Mouse (Mus musculus): ENCODE measurements at regions not wholly inside any gene's neighbourhood (a gene's known extent, or its start where the extent isn't known, plus 50 kb on each side); places are given as distances from the start of the nearest gene placed in this dataset.
A peak's percentile ranks its signal among the peaks of the same experiment; 100 is the strongest.
"Not testable (repeated sequence)": the region's sequence is repeated elsewhere in the genome, so short reads cannot be mapped to it uniquely, and the experiment has no call there.

DNA sequence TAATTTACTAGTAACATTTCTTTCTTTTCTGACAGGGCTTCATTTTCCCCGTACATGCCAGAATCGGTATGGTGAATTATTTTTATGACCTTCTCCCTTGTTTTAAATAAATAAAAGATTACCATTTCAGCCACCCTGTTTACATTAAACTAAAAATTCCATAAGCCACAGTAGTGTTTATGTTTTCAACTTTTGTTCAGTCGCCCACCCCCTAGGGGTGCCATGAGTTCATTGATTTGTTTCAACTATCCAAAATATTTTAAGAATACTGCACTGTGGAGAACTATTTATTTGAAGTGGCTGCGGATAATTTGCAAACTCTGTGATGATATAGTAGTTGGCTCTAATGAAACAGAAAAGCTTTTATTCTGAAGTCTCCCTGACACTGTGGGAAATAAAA lies 132.9 kb downstream of the Tfec start:
- no peak for DNase-seq (ENCODE audit: low spot score in 2 of 2)

DNA sequence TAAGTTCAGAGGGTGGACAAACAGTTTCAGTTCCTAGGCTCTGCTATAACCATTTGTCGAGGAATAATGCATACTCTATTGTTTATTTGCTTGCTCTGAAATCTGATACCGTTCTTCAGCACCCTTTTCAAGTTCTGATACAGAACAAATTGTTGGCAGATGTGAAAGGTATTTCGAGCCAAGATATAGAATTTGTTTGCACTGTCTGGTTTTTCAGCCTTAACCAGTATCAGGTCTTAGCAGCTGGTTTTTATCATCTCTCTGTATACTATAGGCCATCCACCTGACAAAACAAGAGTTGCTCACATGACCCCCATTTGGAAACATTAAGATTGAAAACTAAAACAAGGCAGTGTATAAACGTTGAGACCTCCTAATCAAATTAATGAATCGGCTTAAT lies 133.5 kb downstream of the Tfec start:
- no peak for DNase-seq (ENCODE audit: low spot score in 2 of 2)

DNA sequence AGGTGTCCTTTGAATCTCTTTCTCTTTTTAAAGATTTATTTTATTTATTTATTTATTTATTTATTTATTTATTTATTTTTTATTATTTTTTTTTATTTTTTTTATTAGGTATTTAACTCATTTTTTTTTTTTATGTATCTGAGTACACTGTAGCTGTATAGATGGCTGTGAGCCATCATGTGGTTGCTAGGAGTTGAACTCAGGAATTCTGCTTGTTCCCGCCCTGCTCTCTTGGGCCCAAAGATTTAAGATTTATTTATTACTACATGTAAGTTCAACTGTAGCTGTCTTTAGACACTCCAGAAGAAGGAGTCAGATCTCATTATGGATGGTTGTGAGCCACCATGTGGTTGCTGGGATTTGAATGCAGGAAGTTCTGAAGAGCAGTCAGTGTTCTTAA lies 143.2 kb downstream of the Tfec start:
- DNase-seq (ENCODE audit: low spot score in 2 of 2), result not testable (repeated sequence)

DNA sequence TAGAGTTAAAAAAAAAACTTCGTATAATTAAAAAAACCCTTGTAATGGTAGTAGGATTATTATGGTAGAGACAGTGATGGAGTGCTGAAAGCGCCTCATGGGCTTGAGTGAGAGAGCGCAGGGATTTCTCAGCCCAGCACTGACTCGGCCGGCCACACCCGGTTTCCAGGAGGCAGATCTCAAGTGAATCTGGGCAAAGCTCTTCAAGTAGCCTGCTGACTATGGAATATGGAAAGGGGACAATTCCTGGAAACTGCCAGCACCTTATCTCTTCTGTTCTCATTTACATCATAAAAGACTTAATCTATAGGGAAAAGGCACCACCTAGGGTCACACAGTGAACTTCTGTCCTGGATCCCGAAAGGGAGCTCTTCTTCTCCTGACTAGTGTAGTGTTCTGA lies 165.1 kb downstream of the Tfec start:
- DNase-seq (ENCODE audit: low spot score in 2 of 2), result no peak

DNA sequence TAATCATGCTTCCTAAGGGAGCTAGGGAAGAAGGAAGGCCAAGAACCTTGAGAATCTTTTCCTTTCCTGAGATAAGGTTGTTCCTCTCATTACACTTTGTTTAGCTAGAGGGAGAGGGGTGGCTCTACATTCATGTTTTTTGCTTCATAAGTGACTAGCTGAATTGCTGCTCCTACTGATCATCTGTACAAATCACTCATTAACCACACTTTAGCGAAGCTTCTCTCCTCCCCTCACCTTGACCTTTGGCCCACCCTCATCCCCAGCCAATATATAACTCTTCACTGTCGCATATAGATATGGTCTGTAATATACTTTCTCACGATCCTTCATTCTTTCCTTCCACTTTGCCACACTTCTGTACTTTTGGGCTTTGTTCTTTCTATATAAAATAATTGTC lies 166.1 kb downstream of the Tfec start:
- no peak for DNase-seq (ENCODE audit: low spot score in 2 of 2)

DNA sequence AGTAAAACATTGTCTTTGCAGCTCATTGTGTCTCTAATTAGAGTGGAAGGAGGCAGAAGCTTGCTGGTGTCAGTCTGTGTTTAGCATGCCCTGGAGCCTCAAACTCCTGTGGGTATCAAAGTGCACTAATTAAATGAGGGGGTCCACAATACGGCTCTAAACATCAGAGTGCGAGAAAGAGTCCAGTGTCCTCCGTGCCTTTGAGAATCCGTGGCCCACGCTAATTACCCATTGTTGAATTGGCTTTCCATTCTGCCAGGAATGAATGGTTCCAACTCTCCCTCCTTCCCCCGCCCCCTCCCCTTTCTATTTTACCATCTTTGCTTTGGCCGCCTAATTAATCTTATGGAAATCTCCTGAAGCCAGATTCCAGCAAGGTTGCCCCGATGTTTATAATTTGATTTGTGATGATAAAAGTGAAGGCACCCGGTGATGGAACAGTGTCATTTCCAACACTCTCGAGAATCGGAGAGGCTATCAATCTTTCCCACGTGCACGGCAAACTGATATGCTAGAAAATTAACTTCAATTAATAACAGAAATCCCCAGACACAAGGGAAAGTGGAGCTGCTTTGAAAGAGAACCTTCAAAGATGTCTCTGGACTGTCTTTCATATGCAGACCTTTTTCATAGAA lies 170.9 kb downstream of the Tfec start:
- DNase-seq (ENCODE audit: low spot score in 2 of 2), result no peak

DNA sequence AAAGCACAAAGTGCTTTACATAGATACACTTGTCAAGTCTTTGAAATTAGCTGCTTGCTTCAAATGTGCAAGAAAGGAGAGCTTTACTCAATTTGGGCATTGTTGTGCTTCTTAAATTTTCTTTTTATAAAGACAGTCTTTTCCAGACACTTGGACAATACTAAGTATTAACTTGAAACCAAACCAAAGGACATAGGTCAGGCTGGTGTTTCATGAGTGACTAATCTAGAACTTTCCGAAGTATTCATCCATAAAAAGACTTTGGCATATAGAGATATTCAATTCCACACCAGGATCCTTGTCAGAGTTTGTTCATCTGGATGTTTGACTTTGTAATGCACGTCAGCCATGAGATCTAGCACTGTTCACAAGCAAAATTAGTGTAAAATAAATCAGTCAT lies 173.0 kb downstream of the Tfec start:
- no peak for DNase-seq (ENCODE audit: low spot score in 2 of 2)

DNA sequence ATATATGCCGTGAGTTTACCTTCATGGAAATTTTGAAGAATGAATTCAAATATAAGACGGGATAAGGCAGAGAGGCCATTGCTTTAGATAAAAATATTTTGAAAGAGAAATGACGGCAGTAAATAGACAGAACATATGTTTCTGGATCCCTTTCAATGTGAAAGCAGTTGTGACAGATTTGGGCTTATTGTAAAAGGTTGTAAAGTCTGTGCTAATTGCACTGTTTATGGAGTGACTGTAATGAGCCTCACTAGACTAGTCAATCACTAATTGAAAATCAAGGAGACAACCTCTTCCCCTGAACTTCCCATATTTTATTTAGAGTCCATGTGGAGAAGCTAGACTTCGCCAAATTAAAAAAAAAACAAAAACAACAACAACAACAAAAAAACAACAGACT lies 193.7 kb downstream of the Tfec start:
- DNase-seq (ENCODE audit: low spot score in 2 of 2), result no peak

DNA sequence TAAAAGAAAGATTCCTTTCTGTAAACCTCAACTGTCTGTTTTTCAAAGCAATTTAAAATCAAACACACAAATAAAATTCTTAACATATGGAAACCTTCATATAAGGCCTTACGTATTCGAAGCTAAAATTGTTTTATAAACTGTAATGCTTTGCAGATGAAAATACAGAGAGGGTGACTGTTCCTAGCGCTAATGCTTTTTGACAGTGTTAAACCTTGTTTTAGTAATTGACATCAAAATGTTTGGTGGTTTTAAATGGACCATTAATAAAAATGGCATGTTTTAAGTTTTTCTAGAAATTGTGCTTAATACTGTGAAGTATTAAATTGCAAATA lies 194.9 kb downstream of the Tfec start:
- DNase-seq (ENCODE audit: low spot score in 2 of 2), result no peak

DNA sequence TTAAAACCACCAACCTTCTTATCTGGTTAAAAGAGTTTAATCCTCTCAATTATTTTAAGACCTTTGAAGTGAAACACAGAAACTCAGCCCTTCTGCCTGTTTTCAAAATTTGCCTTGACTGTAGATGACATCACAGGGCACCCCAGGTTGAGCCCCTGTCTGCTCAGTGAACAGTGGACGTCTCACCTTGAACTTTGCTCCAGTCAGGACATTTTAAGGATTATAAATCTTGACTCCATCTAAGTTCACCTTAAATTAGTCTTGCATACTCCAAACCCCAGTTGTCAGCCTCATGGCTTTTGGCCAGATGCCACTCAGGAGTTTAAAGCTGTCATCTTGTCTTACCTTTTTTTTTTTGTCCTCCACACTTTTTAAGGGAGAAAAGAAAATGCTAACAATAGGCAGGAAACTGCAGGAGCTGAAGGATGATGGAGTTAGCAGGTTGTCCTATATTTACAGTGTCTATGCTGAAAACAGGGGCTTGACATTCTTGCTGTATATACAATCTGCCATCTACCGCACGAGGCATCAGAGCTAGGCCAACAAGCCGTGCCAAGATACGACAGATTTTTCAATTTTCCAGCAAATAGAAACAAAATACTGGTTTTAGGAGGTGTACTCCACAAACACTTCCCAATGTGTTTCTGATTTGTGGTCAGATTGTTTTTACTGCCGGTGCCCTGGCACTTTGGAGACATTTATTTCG lies 195.4 kb downstream of the Tfec start:
- DNase-seq (ENCODE audit: low spot score in 2 of 2), result no peak

DNA sequence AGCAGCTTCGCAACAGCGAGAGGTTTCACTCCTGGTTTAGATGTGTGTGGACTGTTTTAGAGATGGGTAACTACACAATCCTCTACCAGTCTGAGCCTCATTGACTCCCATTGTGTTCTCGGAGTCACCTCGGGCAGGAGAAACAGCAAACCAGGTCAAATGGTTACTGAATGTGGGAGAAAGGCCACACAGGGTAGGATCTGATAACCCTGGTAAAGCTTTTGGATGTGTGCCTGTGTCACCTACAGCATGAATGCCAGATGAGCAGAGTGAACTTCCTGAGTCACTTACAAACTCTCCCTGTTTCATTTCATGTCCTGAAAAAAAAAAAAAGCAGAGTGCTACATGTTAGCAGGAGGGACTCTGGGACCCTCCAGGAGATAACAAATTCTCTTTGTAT lies 201.0 kb downstream of the Tfec start:
- DNase-seq (ENCODE audit: low spot score in 2 of 2), result no peak

DNA sequence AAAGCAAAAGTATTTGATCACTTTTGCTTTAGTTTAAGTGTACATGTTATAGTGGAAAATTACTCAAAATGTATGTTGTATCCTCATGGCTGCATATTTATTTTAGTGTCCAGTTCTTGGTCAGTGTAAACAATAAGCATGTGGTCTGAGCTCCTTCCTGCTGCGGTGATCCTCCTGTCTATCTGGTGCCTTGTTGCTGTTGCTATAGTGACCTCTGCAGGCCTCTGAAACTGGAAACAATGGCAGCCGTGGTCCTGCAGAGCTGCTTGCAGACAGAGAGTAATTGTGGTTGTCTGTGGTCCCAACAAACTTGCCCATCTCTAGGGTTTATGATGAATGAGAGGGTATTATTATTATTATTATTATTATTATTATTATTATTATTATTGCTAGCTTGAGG lies 230.2 kb downstream of the Tfec start:
- DNase-seq (ENCODE audit: low spot score in 2 of 2), result peak in 1 of 2 experiments; percentile 9

DNA sequence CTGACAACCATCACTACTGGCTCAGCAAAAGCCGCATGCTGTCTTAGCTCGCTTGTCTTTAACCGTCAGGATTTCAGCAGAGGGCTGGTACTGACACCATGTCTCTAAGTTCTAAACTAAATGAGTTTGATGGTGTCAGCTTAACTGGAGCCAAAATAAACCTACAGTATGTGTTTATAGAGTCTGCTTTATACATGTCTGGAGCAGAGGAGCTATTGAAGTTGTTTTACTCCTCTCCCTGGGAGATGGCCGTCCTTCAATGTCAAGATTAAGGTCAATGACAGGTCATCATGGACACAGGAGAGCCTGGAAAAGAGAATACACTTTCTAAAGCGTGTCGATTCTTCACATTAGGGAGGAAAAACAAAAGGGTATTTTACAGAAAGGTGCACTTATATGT lies 231.0 kb downstream of the Tfec start:
- DNase-seq (ENCODE audit: low spot score in 2 of 2), result no peak

DNA sequence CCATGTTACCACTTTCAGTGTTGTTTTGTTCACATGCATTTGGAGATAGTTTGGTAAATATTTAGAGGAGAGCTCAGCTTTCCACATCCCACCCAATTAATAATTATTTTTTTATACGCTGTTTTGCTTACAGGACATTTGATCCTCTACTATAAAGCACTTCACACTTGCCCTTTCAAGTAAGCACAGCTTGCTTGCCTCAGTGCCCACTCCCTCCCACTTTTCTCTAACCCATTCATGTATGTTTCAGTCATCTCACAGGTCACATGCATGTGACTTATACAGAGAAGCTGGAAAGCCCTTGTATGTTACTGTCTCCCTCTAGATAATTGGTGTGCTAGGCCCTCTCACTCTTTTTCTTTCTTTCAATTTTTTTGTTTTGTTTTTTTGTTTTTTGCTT lies 252.0 kb downstream of the Tfec start:
- DNase-seq (ENCODE audit: low spot score in 2 of 2), result no peak

DNA sequence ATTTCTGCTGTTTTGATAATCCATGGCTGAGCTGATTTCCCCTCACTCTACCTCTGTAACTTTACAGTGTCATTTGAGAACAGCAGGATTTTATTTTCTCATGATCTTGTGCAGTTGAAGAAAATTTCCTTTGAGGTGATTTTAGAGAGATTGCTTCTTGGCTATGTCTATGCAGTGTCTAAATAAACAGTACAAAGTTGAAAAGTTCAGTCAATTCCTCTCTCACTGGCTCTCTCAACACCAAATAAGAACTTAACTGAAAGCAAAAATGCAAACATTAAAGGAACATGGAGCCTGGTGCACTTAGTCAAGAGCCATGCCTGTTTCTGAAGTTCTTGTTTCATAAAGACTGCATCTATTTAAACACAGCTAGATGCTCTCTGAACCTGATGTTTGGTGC lies 254.7 kb downstream of the Tfec start:
- no peak for DNase-seq (ENCODE audit: low spot score in 2 of 2)

DNA sequence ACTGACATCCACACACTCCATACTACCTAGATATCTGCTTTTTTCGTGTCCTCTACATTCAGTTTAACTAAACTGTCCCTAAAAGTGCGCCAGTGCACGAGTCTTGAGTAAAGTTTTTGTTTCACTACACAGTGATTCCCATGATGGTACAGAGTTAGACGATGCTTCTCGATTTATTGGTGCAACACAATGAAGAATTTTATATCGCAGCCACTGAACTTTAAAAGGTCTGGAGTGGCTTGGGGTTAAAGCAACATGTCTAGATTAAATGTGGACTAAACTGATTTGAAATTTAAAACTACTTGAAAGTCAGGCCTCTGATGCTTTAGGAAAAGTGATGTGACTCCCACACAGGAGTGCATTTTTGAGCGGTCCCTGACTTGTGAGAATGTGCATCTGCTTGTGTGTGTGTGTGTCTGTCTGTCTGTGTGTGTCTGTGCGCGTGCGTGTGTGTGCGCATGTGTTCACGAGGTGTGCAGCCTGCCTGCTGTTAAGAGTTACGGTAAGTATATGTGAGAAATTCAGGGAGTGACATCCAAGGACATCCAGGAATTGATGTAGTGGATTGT lies 261.4 kb downstream of the Tfec start:
- no peak for DNase-seq (ENCODE audit: low spot score in 2 of 2)

DNA sequence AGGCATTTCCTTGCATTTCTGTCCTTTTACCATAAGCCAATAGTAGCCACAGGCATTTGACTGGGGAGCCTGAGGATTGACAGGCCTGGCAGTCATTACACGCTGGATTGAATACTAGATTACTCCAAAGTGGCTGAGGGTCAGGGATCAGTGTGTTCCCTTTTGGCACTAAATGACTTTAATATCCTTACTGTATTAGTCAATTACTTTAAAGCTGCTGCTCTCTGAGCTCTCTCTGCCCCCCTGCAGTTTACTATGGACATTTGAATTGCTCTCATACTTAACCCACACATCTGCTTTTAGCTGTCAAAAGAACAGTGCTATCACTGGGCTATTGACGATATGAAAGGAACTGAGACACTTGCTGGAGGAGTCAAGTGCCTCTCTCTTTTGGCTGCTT lies 262.1 kb downstream of the Tfec start:
- DNase-seq (ENCODE audit: low spot score in 2 of 2), result no peak

DNA sequence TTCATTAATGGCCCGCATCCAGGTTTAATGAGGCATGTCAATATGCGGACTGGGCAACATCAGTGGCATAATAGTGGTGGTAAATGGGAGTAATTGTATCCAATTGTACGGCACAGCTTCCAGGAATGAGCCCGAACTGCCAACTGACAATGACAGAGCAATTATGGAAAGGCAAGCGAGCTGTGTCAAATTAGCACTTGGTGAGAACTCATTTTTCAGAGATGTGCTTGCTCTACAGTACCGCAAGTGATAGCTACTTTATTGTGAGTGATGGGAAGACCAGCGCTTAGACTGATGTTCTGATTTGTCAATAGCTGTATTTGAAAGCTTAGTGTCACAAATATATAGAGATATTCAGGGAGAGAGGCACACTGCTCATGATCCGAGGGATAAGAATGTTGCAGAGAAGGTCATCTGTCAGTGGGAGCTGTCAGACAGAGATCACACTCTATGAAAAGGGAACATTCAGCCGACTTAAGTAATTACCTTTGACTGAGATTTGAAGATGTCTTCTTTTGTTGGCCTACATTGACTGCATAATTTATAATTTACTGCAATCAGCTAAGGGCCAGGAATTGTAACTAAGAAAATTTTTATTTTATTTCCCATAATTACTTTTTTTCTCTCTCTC lies 290.7 kb downstream of the Tfec start:
- peak in 1 of 2 experiments; percentile 10 for DNase-seq (ENCODE audit: low spot score in 2 of 2)

DNA sequence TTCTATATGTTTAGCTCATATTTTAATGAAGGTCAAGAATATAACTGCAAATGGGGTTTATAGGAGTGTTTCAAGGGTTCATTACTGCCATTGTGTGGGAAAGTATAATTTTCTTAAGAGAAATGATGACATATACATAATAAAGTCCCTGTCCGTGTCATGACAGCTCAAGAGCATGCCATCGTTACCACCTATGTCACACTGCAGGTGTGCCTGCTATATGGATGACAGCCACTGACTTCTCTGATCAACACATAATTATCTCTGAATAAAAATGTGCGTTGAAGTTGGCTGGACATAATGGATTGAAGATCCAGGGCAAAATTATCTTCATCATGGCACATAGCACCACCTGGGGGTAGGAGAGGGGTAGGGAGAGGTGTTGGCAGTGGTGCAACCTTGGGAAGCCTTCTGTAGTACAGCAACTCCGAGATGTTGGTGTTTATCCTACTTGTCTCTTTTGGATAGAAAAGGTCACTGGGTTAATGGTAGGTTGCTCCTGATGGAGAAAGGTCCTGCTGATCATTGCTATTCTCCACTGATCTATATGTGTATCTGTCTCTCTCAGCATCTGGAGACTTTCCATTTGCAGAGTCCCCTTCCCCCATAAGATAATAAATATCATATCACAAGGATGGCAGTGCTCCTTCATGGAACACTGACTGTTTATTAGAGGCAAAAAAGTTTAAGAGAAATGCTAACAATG lies 291.4 kb downstream of the Tfec start:
- DNase-seq (ENCODE audit: low spot score in 2 of 2), result no peak

DNA sequence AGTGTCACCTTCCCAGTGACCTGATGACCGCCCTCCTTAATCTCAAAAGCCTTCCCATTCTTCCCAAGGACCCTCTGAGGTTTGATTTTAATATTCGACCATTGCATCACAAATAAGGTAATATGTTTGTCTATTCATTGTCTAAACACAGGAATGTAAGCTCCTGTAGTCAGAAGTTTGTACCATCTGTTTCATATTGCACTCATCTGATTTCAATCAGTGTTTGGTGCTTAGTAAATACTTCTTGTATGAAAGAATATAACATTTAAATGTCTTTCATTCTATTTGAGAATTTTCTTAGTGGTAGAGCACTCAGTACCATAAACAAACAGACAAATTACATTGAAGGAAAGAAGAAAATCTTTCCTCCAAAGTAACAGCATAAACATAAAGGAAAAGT lies 305.8 kb downstream of the Tfec start:
- no peak for DNase-seq (ENCODE audit: low spot score in 2 of 2)

DNA sequence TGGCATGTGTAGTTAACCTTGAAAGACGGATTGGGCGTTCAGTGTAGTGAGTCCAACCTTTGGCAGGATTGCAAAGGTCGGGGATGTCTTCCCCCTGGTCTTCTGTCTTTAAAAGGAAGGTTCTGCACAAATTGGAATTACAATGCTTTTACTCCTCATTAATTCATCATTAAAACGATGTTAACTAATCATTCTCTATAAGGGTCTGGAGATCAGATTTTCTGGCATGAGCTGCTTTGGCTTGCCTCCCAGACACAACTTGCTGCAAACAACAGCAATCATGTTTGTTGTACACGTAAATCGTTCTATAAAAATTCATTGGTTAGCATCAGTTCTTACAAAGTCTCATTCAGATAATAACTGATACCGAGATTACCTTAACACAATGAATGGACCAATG lies 315.9 kb downstream of the Tfec start:
- DNase-seq (ENCODE audit: low spot score in 2 of 2), result no peak

DNA sequence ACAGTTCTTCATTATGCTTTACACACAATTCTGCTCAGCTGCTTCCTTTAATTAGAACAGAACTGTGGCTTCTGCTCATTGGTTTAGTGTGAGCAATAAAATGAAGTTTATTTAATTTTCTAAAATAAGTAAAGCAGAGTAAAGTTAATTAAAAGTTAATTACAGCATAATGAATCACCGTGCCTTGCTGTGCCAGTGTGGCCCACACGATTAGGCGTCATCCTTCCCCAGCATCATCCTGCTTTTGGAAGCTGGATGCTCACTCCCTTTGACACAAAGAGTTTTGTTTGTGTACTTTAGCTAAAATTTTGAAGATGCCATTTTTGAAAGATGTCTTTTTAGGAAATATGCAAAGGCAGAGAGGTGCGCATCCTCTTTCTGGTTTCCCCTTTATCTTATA lies 316.4 kb downstream of the Tfec start:
- DNase-seq (ENCODE audit: low spot score in 2 of 2), result no peak

Measured in layer of hippocampus, postnatal 10 days (tissue).